Mouse (Mus musculus) intestine, embryonic 14.5 days (tissue): Measurements from ENCODE around the gene Armc3. TPM values are rescaled to one million over a fixed set of nuclear protein-coding genes. Genes with fewer than 3 reads are reported as not detected.

Experiments used
- ATAC-seq: fragments of 200-750 bp; cut with Nextera tagmentation; replicated peaks from 2 replicates; pipeline ENCODE4 v1.8.0; 2017; ENCODE audit warnings: low read depth, moderate number of reproducible peaks, moderate TSS enrichment, moderate library complexity; ENCODE audit not compliant: low FRiP score, low TSS enrichment
- DNase-seq: peaks from one replicate; pipeline ENCODE4 v3.0.0-alpha.2; 2018; ENCODE audit warnings: low spot score
- H3K27ac ChIP-seq: fragments of 300-500 bp; sonication (generic); 2 replicates; pipeline ENCODE4 v1.5.1; 2014; ENCODE audit warnings: low read depth, mild to moderate bottlenecking, control low read depth
- H3K27me3 ChIP-seq: fragments of 300-500 bp; sonication (generic); replicated peaks from 2 replicates; pipeline ENCODE4 v1.6.1; 2014; ENCODE audit warnings: low read length, control low read depth; ENCODE audit not compliant: control insufficient read depth, insufficient read depth
- H3K36me3 ChIP-seq: fragments of 300-500 bp; sonication (generic); 2 replicates; pipeline ENCODE4 v1.6.1; 2014; ENCODE audit warnings: low read length, control low read depth; ENCODE audit not compliant: control insufficient read depth, insufficient read depth
- H3K4me1 ChIP-seq: fragments of 300-500 bp; sonication (generic); replicated peaks from 2 replicates; pipeline ENCODE4 v1.6.1; 2014; ENCODE audit warnings: low read length, control low read depth, mixed read lengths; ENCODE audit not compliant: control insufficient read depth, insufficient read depth
- H3K4me2 ChIP-seq: fragments of 300-500 bp; sonication (generic); 2 replicates; pipeline ENCODE4 v1.6.1; 2014; ENCODE audit warnings: low read length
- H3K4me3 ChIP-seq: fragments of 300-500 bp; sonication (generic); 2 replicates; pipeline ENCODE4 v1.5.1; 2014; ENCODE audit warnings: low read depth, low read length, control low read depth, mixed read lengths
- H3K9ac ChIP-seq: fragments of 300-500 bp; sonication (generic); 2 replicates; pipeline ENCODE4 v1.6.1; 2014; ENCODE audit warnings: mild to moderate bottlenecking, low read length
- H3K9me3 ChIP-seq: fragments of 300-500 bp; sonication (generic); 2 replicates; pipeline ENCODE4 v1.6.1; 2016; ENCODE audit warnings: low read length, control low read depth; ENCODE audit not compliant: control insufficient read depth
- WGBS: fragments of 180-500 bp; shearing (Covaris S2); extraction: QIAGEN DNeasy Blood & Tissue Kit; methylation state at CpG from one replicate; pipeline ENCODE4 v1.1.7; 2014; 5-methylcytosine and 5-hydroxymethylcytosine counted together
- polyA plus RNA-seq: library from polyadenylated mRNA; unstranded; fragments of >200 nt; fragmentation: Nextera tagmentation; extraction: Ambion mirVana; gene quantifications from 2 replicates; pipeline ENCODE4 v1.2.1, GENCODE M21; 2014

Armc3 gene
- polyA plus RNA-seq, 1 experiment from 2014 or later = 0.05 TPM

GRCm38 (mm10) chr2:19200112-19200511 is 1.0 kb downstream of the Armc3 start:
- Histone ChIP-seq H3K27ac (no peak overlapping the region), H3K4me3 (no peak overlapping the region), H3K9ac (no peak overlapping the region), H3K4me1 (0 out of 2 replicates have a peak, but pooled peaks cover 4% of the 10 kb centered on the region), H3K4me2 (no peak overlapping the region), H3K27me3 (no peaks in the 10 kb centered on the region), H3K9me3 (no peaks in the 10 kb centered on the region), H3K36me3 (no peaks in the 10 kb centered on the region)
- no peak for DNase-seq
- no peak for ATAC-seq
- WGBS = 52% methylated on average over 1 of the region's 1 CpGs

- 0 out of 2 replicates have a peak, but pooled peaks cover 4% of the 10 kb centered on the region for H3K4me1 ChIP-seq
- no peak overlapping the region for H3K4me3 ChIP-seq
- no peak overlapping the region for H3K27ac ChIP-seq
- no peak overlapping the region for H3K4me2 ChIP-seq
- H3K9ac ChIP-seq = no peak overlapping the region
- no peaks in the 10 kb centered on the region for H3K36me3 ChIP-seq
- no peak for DNase-seq
- no peak for ATAC-seq
- no peaks in the 10 kb centered on the region for H3K9me3 ChIP-seq
- H3K27me3 ChIP-seq = no peaks in the 10 kb centered on the region
- WGBS = 56% methylated on average over 2 of the region's 2 CpGs
Observed at GRCm38 (mm10) chr2:19201682-19202081, 2.6 kb downstream of the Armc3 start.

GRCm38 (mm10) chr2:19234305-19234704 is 35.2 kb downstream of the Armc3 start:
- Histone ChIP-seq H3K9ac (no peak overlapping the region), H3K9me3 (no peaks in the 10 kb centered on the region), H3K4me3 (no peak overlapping the region), H3K4me2 (no peak overlapping the region), H3K36me3 (no peaks in the 10 kb centered on the region), H3K27ac (no peak overlapping the region), H3K27me3 (no peaks in the 10 kb centered on the region), H3K4me1 (no peaks in the 10 kb centered on the region)
- WGBS = 82% methylated on average over 5 of the region's 5 CpGs
- DNase-seq = no peak
- ATAC-seq = no peak

- 91% methylated on average over 2 of the region's 2 CpGs for WGBS
- Histone ChIP-seq H3K4me3 (no peak overlapping the region), H3K36me3 (no peaks in the 10 kb centered on the region), H3K4me2 (no peak overlapping the region), H3K9me3 (no peaks in the 10 kb centered on the region), H3K4me1 (no peaks in the 10 kb centered on the region), H3K27me3 (no peaks in the 10 kb centered on the region), H3K27ac (no peak overlapping the region), H3K9ac (no peak overlapping the region)
- DNase-seq = no peak
- no peak for ATAC-seq
Observed at GRCm38 (mm10) chr2:19235193-19235592, 36.1 kb downstream of the Armc3 start.

- Histone ChIP-seq H3K27me3 (no peaks in the 10 kb centered on the region), H3K9ac (no peak overlapping the region), H3K4me1 (no peaks in the 10 kb centered on the region), H3K4me3 (no peak overlapping the region), H3K36me3 (no peaks in the 10 kb centered on the region), H3K9me3 (no peaks in the 10 kb centered on the region), H3K27ac (no peak overlapping the region), H3K4me2 (no peak overlapping the region)
- WGBS = 71% methylated on average over 4 of the region's 4 CpGs
- ATAC-seq (no peak), DNase-seq (no peak)
Observed at GRCm38 (mm10) chr2:19235614-19236013, 36.5 kb downstream of the Armc3 start.

- no peaks in the 10 kb centered on the region for H3K9me3 ChIP-seq
- no peaks in the 10 kb centered on the region for H3K27me3 ChIP-seq
- no peak overlapping the region for H3K4me2 ChIP-seq
- no peak overlapping the region for H3K4me3 ChIP-seq
- no peak for DNase-seq
- WGBS = 59% methylated on average over 2 of the region's 2 CpGs
- H3K36me3 ChIP-seq = no peaks in the 10 kb centered on the region
- no peaks in the 10 kb centered on the region for H3K4me1 ChIP-seq
- H3K27ac ChIP-seq = no peak overlapping the region
- H3K9ac ChIP-seq = no peak overlapping the region
- ATAC-seq = no peak
Observed at GRCm38 (mm10) chr2:19238771-19239170, 39.7 kb downstream of the Armc3 start.

- DNase-seq (no peak), ATAC-seq (no peak)
- H3K27me3 ChIP-seq = no peaks in the 10 kb centered on the region
- 0 out of 2 replicates have a peak, but pooled peaks cover 3% of the 10 kb centered on the region for H3K9me3 ChIP-seq
- no peak overlapping the region for H3K27ac ChIP-seq
- no peak overlapping the region for H3K4me2 ChIP-seq
- no peak overlapping the region for H3K4me3 ChIP-seq
- H3K36me3 ChIP-seq = no peaks in the 10 kb centered on the region
- no peaks in the 10 kb centered on the region for H3K4me1 ChIP-seq
- 85% methylated on average over 11 of the region's 11 CpGs for WGBS
- H3K9ac ChIP-seq = no peak overlapping the region
Observed at GRCm38 (mm10) chr2:19249611-19250010, 50.5 kb downstream of the Armc3 start.

- Histone ChIP-seq H3K4me2 (no peak overlapping the region), H3K27me3 (no peaks in the 10 kb centered on the region), H3K9ac (no peak overlapping the region), H3K4me3 (no peak overlapping the region), H3K27ac (no peak overlapping the region), H3K4me1 (no peaks in the 10 kb centered on the region), H3K36me3 (no peaks in the 10 kb centered on the region), H3K9me3 (no peaks in the 10 kb centered on the region)
- WGBS = 67% methylated on average over 3 of the region's 3 CpGs
- ATAC-seq (peak; percentile 70; the same call in 1 of the 2 replicates), DNase-seq (no peak)
Observed at GRCm38 (mm10) chr2:19255037-19255436, 55.9 kb downstream of the Armc3 start.

GRCm38 (mm10) chr2:19257255-19257654 is 58.2 kb downstream of the Armc3 start:
- DNase-seq (no peak), ATAC-seq (no peak)
- Histone ChIP-seq H3K4me2 (no peak overlapping the region), H3K9me3 (no peaks in the 10 kb centered on the region), H3K27ac (no peak overlapping the region), H3K9ac (no peak overlapping the region), H3K27me3 (no peaks in the 10 kb centered on the region), H3K4me1 (no peaks in the 10 kb centered on the region), H3K36me3 (no peaks in the 10 kb centered on the region), H3K4me3 (no peak overlapping the region)
